Mouse (Mus musculus): ENCODE results near the gene Bms1.

Bms1 gene

DNA sequence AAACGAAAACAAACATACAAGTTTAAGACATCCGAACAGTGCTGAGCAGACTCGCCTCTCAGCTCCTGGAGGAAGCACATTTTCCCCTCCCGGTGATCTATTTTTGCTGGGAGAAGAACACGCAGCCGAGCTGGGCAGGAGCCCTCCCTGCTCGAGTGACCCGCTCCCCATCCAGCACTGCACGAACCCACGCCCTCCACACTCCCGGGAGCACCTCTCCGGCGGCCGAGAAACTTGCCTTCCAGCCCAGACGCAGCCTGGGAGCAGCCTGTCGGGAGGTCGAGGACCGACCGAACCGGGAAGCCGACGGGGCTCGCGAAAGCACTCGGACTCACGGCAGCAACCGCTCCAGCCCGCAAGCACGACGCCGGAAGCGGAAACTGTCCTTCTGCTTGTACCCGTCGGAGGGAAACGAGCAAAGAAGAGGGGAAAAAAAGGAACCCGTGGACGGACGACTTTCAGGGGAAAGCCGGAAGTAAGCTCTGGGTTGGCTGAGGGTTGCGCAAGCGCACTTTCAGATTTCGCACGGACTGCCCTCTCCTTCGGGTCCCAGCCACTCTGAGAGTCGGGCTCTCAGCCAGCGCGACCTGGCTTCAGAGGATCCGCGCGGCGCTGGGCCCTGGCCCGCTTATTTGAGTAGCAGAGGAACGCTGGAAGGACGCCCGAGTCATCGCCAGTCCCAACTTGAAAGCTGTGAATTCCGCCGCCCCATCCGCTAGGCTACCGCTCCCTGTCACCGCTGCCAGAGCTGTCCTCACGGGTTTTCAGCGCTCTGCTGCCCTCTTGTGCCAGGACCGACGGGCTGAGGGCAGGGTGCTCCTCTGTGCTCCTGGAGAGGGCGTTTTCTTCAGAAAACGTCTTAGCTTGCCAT lies at the start of gene Bms1:
TSS of gene Bms1 (minus strand) at position 425 of the 871 bp plus-strand sequence.
- TF ChIP-seq GATA4 (IDR thresholded peaks at IDR 0.05; ENCODE audit: insufficient replicate concordance, low read length): no peak

DNA sequence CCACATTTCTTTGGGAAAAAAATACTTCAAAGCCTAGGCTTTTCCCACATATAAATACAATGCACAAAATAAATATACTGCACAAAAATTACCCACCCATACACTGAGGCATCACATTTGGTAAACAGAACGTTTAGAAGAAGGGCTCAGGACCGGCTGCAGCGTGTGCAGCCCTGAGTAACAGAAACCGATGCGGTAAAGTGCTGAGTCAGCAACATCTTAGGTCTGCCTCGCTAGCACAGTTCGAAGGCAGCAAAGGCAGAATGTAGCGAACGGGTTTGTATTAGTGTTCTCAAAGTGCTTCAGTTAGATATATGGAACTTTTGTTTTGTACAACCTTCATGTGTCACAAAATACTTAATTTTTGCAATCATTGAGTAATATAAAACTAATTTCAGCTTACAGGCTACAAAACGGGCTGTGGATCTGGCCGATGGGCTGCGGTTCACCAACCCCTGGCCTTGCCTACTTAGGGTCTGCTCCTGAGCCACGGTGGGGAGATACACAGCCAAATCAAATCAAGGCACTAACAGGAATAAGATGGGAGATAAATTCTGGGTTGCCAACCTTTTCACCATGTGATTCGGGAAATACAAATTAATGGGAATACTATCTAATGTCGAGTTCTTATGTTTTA lies 42.9 kb upstream of the Bms1 start:
- no peak for TF ChIP-seq GATA4 (IDR thresholded peaks at IDR 0.05; ENCODE audit: insufficient replicate concordance, low read length)

DNA sequence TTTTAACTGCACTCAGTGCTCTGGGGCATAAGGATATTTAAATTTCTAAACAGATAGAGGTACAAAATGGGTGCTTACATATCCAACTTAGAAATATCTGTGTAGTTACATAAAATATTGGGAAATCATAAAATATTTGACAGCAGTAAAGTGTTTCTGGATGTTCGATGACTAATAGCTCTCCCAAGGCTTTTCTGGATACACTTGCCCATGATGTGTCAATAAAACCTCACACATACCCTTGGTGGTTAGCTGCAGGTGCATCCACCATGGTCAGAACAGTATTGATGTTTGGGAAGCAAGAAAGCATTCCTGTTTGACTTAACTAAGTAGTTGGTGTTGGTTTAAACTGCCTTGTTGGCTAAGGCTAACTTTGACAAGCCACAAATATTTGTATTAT lies 38.5 kb upstream of the Bms1 start:
- no peak for TF ChIP-seq GATA4 (IDR thresholded peaks at IDR 0.05; ENCODE audit: insufficient replicate concordance, low read length)

DNA sequence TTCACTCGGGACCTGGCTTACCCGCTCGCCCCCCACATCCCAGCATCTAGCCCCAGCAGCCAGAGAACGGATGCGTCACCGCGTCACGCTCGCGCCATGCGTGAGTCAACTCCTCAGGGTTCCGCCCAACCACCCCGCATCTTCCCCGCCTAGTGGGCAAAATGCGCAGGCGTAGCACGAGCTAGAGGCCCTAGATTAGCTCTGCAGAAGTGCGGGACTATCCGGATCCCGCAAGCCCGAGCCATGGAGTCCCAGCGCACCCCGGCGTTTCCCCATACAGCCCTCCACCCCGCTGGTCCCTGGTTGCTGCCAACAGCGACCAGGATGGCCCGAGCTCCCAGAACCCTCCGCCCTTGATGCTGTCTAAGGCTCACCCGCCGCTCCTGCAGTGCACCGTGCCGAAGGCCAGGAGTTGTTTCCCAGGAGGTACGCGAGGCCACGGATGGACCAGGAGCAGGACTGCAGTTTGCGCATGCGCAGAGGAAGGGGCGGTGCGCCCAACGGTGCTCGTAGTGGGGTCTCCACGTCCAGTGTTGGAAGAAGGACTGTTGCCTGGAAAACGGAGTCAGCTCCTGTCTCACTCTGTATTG lies 35.9 kb upstream of the Bms1 start, which contains the start of gene Zfp248:
TSS of gene Zfp248 (minus strand) at position 487 of the 590 bp plus-strand sequence.
- no peak for TF ChIP-seq GATA4 (IDR thresholded peaks at IDR 0.05; ENCODE audit: insufficient replicate concordance, low read length)

DNA sequence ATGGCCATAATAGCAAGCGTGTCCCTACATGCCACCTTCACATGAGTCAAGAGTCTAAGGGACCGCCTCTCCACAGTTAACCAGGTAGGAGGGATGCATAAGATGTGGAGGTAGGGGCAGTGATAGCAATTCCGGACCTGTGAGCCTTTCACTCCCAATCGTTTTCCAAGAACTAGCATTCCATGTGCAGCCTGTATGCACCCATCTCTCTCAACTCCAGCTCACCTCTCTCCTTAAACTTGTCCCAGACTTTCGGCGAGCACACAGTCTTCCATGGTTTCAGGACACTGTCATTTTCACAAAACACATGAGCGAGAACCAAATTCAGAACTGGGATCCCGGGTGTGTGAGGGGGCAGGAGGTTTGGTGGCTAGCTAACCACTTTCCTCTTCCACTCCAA lies 35.2 kb upstream of the Bms1 start:
- no peak for TF ChIP-seq GATA4 (IDR thresholded peaks at IDR 0.05; ENCODE audit: insufficient replicate concordance, low read length)

DNA sequence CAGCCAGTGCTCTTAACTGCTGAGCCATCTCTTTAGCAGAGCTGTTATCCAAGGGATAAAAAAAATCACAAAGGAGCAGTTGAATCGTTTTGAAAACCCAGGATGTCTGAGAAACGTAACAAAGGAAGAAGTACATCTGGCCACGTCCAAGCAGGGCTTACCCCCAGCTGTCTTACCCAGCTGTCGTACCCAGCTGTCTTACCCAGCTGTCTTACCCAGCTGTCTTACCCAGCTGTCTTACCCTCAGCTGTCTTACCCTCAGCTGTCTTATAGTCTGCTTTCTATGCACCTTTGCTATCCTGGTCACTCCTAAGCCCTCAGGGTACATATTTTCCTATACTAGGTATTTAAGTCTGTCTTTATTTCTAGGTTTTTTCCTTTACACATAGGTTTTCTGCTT lies 12.2 kb upstream of the Bms1 start:
- TF ChIP-seq GATA4 (IDR thresholded peaks at IDR 0.05; ENCODE audit: insufficient replicate concordance, low read length): no peak

DNA sequence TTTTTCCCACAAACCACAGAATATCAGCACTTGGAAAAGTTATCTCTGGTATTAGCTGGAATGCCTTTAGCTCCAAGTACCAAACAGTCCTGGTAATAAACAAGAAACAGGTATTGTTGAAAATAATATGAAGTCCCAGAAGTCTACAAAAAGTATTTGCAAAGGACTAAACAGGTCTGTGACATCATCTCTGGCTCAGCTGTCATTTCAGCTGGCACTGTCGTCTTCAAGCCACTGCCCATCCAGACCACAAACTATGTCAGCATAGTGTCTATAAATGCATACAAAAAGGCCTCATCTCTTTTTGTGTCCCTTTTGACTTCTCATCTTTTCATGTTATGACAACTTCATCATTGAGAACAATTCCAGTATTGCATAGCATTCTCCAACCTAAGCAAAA lies 7.4 kb upstream of the Bms1 start:
- TF ChIP-seq GATA4 (IDR thresholded peaks at IDR 0.05; ENCODE audit: insufficient replicate concordance, low read length): no peak

DNA sequence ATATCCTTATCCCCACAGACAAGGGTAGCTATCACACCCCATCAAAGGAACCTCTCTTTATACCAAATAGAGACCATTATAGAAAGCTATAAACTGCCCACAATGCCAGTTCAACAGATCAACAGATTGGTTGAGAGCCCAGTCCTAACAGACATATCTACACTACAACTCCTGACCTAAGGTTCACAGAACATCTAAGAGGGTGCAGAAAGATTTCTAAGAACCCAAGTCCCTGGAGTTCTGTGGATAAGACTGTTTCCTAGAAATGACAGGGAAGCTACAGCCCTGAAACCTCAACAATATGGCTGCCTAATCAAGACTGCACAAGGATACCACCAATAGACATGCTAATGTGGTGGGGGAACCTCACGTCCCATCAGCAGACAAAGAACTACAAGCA lies 8.8 kb downstream of the Bms1 start:
- no peak for TF ChIP-seq GATA4 (IDR thresholded peaks at IDR 0.05; ENCODE audit: insufficient replicate concordance, low read length)

DNA sequence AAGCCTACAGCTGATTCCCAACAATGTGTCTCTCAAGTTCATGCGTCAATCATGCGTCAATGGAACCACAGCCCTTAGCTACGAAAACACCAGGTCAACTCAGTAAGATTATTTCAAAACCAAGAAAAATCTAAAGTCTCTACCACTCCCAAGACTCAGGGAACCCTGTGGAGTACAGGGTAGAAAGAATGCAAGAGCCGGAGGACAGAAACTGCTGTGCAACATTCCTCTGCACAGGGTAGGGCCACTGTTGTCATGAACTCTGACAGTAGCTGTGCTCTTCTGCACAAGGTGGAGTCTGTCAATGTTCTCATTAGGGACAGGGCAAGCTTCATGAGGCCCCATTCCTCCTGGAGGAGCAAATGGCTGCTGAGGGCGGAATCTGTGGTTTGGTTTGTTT lies 10.8 kb downstream of the Bms1 start:
- no peak for TF ChIP-seq GATA4 (IDR thresholded peaks at IDR 0.05; ENCODE audit: insufficient replicate concordance, low read length)

DNA sequence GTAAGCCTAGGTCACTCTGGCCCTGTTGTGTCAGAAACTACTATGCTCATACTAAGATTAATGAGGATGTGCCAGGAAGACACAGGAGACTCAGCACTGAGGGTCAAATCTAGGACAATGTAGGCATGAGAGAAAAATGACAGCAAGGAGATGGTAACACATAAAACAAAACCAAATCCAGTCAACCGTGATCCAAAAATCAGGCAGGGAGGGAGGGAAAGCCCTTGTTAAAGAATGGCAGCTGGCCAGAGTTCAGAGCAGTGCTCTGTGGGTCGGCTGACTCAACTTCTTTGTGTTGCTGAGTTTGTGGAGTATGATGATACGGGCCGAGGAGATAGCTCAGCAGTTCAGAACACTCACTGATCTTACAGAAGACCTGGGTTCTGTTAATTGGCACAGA lies 12.9 kb downstream of the Bms1 start:
- TF ChIP-seq GATA4 (IDR thresholded peaks at IDR 0.05; ENCODE audit: insufficient replicate concordance, low read length): no peak

DNA sequence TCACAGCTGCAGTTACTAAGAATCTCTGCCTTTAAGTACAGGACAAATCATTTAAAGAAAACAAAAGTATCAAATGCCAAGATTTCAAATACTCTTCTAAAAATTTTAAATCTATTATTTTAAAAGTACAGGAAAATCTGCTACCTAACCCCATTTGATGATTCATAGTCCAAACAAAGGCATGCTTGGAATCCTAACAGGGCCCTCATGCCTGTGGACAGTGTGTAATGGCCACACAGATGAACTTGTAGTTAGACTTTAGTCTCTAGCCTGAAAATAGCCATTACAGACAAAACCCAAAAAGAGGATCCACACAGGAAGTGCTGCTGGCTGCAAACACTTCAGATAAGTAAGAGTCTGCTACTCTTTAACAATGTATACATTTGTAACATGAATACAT lies 28.5 kb downstream of the Bms1 start:
- no peak for TF ChIP-seq GATA4 (IDR thresholded peaks at IDR 0.05; ENCODE audit: insufficient replicate concordance, low read length)

DNA sequence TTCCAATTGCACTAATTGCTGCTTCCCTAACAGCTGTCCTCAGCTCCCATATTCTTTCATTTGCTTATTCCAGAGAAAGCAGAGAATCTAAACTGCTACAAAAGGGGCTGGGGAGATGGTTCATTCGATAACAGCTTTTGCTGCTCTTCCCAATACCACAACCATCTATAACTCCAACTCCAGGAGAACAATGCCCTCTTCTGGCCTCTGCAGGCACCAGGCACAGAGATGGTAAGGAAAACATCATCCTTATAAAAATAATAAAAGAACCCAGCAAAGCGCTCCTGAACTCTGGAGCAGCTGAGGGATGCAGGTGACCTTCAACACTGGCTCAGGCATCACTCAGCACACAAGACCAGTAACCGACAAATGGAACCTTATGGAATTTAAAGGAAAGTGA lies 33.3 kb downstream of the Bms1 start:
- TF ChIP-seq GATA4 (IDR thresholded peaks at IDR 0.05; ENCODE audit: insufficient replicate concordance, low read length): no peak

DNA sequence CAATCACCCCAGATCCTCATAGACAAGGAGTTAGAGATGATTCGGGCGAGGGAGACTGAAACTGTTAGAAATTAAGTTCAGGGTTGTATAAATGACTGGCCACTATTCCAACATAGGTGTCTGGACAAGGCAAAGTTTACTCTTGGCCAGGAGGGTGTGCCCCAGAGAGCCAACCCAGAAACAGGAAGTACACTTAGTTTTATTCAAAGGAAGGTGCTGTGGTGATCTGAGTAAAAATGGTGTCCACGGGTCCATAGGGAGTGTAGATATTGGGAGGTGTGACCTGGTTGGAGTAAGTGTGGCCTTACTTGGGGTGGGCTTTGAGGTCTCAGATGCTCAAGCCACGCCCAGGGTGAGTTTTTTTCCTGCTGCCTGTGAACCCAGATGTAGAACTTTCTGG lies 38.0 kb downstream of the Bms1 start:
- no peak for TF ChIP-seq GATA4 (IDR thresholded peaks at IDR 0.05; ENCODE audit: insufficient replicate concordance, low read length)

DNA sequence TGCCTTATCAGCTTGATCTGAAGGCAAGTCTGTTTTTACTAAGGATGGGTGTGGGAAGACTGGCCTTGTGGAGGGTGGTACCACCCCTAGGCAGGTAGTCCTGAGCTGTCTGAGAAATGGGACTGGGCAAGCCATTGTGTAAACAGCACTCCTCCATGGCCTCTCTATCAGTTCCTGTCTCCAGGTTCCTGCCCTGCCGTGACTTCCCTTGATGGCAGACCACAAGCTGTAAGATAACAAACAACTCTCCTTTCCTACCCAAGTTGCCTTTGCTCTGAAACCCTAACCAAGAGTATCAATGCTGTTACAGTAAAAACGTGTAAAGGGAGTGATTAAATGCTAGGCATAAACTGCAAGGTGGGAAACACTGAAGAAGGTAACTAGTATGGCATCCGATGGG lies 38.6 kb downstream of the Bms1 start:
- TF ChIP-seq GATA4 (IDR thresholded peaks at IDR 0.05; ENCODE audit: insufficient replicate concordance, low read length): no peak

DNA sequence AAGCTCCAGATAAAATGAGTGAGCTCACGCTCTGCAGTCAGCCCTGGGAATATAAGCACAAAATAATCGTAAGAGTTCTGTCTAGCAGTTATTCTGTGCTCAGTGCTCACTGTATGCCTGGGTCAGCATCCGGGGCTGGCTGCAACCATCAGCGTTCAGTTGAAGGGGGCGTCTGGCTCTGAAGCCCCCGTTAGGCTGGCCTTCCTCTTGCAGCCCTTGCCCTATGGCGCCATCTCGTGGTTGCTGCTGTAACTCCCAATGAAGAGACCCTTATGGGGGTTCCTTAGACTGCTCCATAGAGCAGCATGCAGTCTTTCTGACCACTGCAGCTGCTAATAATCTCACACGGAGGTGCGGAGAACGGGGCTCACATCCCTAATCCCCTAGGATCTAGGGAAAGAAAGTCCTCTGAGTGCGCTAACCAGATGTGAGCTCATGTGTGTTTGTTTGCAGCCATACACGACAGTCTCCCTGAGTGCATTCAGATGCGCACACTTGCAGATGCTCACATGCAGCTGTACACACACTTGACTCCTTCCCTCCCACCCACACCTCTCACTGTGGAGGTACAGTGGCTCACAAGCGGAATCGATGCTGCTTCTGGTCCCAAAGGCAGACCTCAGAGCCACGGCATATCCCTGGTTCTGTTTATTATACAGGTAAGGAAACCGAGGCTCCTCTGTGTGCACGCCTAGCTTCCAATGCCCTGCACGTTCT lies 39.7 kb downstream of the Bms1 start:
- no peak for TF ChIP-seq GATA4 (IDR thresholded peaks at IDR 0.05; ENCODE audit: insufficient replicate concordance, low read length)

Data from liver, adult (tissue).